Mouse (Mus musculus) heart, postnatal 25 days (tissue): ENCODE measurements at regions not wholly inside any gene's neighbourhood (a gene's known extent, or its start where the extent isn't known, plus 50 kb on each side); places are given as distances from the start of the nearest gene placed in this dataset.

Source experiments
- DNase-seq: peaks from one replicate; pipeline ENCODE4 v3.0.0; 2022; ENCODE audit warnings: low spot score
- intact Hi-C: fragments of 180-260 bp; cut with DNase I; formaldehyde crosslinking; loops from one replicate; pipeline ENCODE4 v1.15.1; 2025

GRCm38 (mm10) chr2:114291387-114291786 is 90.1 kb upstream of the Zfp770 start:
- intact Hi-C loops: no loop called here

GRCm38 (mm10) chr2:114275536-114275935 is 74.3 kb upstream of the Zfp770 start:
- intact Hi-C loops: no loop called here
- DNase-seq: no peak

More at GRCm38 (mm10) chr2:114291387-114291786, 90.1 kb upstream of the Zfp770 start:
- no peak for DNase-seq

GRCm38 (mm10) chr2:114260397-114261071 is 59.3 kb upstream of the Zfp770 start:
- no peak for DNase-seq
- intact Hi-C loops: loop anchor here (10.0 kb wide), 2 partner anchors 174 to 1844 kb away; no protein-coding TSS in a partner anchor

GRCm38 (mm10) chr2:114259539-114259938 is 58.3 kb upstream of the Zfp770 start:
- intact Hi-C loops: no loop called here
- no peak for DNase-seq
